Mouse (Mus musculus) stomach, embryonic 16.5 days (tissue): ENCODE data around the gene Il17f. TPM values are rescaled to one million over a fixed set of nuclear protein-coding genes. Genes with fewer than 3 reads are reported as not detected.

Source experiments
- polyA plus RNA-seq: library from polyadenylated mRNA; unstranded; fragments of >200 nt; fragmentation: Nextera tagmentation; extraction: Ambion mirVana; gene quantifications from 2 replicates; pipeline ENCODE4 v1.2.1, GENCODE M21; 2015

Il17f gene
- polyA plus RNA-seq, 1 experiment from 2014 or later: not detected

Other genes starting within 250 kb of the Il17f start
- 1.2 and 1.3 TPM in 2 replicates for gene Pkhd1, start 172.6 kb downstream of the Il17f start, polyA plus RNA-seq
- gene Il17a, start 59.7 kb downstream of the Il17f start, polyA plus RNA-seq: not detected in 2 replicates
- 99.9 and 121 TPM in 2 replicates for gene Mcm3, start 29.7 kb upstream of the Il17f start, polyA plus RNA-seq
- 14.6 and 19.8 TPM in 2 replicates for gene Paqr8, start 100.0 kb upstream of the Il17f start, polyA plus RNA-seq
- gene Efhc1, start 161.0 kb upstream of the Il17f start, polyA plus RNA-seq: 2.5 and 3.4 TPM in 2 replicates